Mouse (Mus musculus) heart, postnatal 4 days (tissue): Measurements from ENCODE around the gene Pdgfb. TPM values are rescaled to one million over a fixed set of nuclear protein-coding genes. Genes with fewer than 3 reads are reported as not detected.

Experiments
- DNase-seq: peaks from one replicate; pipeline ENCODE4 v3.0.0; 2021
- microRNA-seq, 2 experiments: library from miRNA; unstranded; fragments of <30 nt; microRNA quantifications; one replicate each; pipeline ENCODE4 v1.2.0; 2021 to 2022
- total RNA-seq, 2 experiments: library from RNA; stranded (reverse); gene quantifications; 2 replicates each; pipeline ENCODE4 v1.2.3; 2021

Pdgfb gene
- total RNA-seq, 2 experiments from 2014 or later: 46.4 to 50.7 TPM

DNA sequence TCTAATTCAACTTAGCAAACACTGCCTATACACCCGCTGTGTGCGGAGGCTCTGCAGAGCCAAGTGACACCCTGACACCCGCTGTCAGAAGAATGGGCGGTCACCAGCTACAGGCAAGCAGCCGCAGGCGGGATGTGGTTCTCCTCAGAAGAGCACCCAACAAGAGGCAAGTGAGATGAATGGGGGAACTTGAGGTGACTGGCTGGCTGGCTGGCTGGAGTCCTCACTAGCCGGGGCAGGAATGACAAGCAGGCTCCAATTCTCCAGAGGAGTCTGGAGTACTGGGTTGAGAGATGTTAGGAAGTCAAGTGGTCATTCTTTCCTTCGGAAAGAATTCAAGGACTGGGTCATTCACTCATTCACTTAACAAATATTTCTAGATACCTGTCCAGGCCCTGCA, 58.2 kb downstream of the Pdgfb start:
- no peak for DNase-seq

DNA sequence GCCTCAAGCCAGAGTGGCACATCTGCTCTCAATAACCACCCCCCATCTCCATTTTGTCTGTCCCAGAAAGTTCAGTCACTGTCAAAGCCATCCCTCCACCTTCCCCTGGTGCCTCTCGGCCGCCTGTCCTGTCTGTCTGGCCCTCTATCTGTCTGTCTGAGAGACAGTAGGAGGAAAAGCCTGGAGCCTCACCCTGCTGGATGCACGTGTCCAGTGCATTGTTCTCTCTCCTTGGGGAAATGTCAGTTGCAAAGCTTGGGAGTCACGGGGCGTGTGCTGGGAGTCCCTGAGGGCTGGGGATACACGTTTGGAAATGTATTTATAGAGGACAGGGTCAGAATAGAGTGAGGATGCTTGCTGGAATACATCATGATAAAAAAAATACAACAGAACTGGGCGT, 61.3 kb downstream of the Pdgfb start:
- DNase-seq: peak; percentile 33

DNA sequence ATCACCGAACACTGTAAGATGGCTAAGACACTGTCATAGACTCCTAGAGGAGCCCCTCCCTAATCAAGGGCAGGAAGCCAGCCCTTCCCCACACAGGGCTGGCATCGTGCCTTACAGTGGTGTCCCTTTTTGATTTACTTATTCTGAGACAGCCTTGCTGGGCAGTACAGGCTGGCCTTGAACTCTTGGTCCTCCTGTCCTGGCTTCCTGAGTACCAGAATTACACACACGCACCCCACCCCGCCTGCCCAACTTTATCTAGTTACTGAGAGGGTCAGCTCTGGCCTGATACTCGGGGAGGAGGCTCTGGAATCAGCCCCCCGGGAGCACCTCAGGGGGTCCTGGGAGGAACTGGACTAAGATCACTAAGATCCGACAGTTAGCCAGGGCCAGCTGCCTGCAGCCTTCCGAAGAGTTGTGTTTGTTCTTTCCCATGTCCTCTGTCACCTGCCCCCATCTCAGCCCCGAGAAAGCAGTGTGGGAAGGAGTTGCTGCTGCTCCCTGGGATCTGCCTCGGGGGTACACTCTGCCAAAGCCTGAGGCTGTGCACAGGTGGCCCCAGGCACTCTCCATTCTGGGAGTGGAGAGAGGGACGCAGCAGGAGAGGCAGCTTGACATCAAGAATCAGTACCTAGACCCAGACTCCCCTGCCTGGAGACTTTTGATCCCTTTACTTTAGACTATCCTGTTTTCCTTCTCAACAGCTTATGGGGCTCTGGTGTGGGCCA, 62.1 kb downstream of the Pdgfb start:
- DNase-seq: peak; percentile 59

DNA sequence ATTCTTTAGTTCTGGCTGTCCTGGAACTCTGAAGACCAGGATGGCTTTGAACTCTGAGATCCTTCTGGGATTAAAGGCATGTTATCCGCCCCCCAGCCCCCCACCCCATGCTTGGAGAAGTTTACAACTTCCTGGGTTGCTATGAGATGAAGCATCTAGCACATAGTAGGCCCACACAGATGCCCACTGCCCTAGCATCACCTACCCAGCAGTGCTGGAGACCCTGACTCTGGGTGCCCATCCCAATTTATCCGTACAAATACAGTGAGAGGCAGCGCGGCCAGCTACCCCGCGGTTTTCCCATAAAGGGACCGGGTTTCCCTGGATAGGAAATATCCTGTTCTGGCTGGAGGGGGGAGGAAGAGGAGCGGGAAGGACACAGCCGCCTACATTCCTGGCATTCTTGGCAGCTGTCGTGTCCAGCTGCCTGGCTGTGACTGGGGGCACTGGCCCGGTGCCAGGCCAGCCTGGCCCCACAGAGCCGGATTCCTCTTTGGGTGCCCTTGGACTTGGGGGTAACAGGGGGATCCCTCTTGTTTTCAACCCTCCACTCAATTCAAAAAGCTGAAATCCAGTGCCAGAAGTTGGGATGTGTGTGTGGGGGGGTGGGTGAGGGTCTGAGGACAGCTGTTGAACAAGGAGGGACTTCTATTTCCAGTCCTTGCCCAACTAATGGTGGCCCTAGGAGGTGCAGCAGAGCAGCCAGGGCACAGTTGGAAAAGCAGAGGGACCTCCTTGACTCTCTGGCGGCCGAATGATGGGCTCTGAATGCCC, 62.9 kb downstream of the Pdgfb start:
- DNase-seq: peak; percentile 74

DNA sequence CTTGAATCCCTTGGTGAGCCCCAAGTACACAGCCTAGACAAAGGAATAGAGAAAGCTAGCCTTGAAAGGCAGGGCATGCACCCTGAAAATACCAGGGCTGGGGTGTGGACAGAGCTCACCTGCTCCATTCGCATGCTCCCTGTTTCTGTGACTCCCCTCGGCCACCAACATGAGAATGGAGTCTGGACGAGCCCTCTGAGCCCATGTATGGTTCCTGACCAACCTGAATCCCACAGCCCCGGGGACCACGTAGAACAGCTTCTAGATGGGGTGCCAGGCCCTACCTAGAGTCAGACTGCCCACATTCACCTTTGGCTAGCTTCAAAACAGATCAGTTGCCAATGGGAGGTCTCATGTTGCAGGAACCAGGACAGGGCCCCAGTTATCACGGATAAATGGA, 63.6 kb downstream of the Pdgfb start:
- DNase-seq: no peak

DNA sequence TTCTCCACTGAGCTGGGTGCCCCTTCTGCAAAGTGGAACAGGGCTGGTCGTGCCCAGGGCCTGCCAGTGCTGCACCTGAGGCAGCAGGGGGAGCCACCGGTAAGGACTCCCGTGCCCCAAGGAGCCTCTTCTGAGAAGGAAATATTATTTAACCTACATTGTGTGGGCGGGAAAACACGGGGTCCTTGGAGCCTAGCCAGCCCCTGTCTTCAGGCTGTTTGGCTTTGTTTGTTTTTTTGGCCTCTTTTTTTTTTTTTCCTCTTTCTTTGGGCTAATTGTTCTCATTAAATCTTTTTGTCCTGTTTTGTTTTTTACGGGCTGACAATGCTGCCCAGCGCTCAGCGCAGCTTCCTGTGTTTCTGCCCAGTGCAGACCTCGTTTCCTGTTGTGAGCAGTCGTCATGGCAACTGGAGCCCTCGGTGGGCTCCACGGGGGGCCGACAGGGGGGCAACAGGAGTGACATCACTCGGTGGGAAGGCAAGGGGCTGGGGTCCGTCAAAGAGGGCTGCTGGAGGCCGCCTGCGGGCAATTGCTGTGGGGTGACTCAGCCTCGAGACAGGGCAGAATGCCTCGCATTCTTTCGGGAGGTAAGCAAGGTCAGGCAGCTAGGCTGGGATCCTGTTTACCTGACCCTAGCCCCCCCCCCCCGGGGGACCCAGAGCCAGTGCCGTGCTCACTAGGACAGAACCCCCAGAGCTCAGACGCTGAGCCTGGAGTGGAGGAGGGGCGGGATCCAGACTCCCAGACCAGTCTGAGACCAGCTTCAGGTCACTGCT, 64.3 kb downstream of the Pdgfb start:
- peak; percentile 74 for DNase-seq

DNA sequence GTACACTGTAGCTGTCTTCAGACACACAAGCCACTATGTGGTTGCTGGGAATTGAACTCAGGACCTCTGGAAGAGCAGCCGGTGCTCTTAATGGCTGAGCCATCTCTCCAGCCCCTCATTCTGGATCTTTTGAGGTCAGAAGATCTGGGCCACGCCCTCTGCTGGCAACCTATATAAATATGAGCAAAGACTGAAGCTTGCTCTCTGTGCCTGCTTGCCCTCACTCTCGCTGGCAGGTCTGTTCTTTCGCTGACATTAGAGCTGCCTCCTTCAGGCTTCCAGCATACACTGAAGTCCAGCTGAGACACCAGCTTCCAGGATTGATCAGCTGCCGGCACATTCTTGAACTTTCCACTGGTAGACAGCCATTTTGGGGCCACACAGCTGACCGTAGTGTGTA, 67.1 kb downstream of the Pdgfb start:
- DNase-seq: no peak

DNA sequence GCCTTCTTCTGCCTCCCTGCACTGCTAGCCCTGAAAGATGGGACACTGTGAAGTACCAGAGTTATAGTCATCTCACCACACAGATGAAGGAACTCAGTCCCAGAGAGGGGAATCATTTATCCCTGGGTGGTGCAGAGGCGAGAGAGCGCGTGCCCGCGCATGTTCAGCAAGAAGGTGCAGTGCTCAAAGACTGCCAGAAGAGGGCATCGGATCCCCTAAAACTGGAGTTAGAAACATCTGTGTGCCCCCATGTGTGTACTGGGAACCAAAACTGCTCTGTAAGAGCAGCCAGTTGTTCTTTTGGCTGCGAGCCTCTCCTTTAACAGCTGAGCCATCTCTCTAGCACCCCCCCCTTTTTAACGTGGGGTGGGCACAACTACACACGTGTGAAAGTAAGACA, 68.0 kb downstream of the Pdgfb start:
- peak; percentile 55 for DNase-seq

DNA sequence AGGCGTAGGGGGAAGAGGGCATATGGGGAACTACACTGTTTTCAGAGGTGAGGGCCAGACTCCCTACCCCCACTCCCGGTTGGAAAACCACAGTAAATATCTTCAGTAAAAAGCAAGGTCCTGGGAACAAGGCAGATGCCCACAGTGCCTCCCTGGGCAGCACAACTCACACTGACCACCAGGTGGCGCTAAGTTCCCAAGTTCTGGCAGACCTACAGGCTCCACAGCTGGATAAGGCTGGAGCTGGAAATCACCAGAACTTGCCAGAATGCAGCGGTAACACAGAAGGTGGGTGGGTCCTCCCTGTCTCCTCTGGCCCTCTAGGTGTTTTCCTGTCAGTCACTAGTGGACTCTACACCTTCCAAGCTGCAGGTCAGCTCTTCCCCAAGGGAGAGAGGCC, 68.8 kb downstream of the Pdgfb start:
- peak; percentile 96 for DNase-seq

Small RNA genes lying within 50 kb of the gene (microRNA-seq; reads per million reads assigned to microRNA genes)
- gene Mir7213: 4.5 to 5.5 reads per million in 2 experiments

Other genes starting within 250 kb of the Pdgfb start
- gene Dnal4, start 237.1 kb downstream of the Pdgfb start, total RNA-seq: 10 to 100 TPM; 22.3 to 25.1 TPM
- 1 to 10 TPM; 5.8 to 6.0 TPM for gene Nptxr, start 210.2 kb downstream of the Pdgfb start, total RNA-seq
- 1 to 10 TPM; 1.3 to 1.5 TPM for gene Npcd, start 180.7 kb downstream of the Pdgfb start, total RNA-seq
- gene Cbx6, start 180.3 kb downstream of the Pdgfb start, total RNA-seq: 10 to 100 TPM; 53.1 to 57.5 TPM
- 10 to 100 TPM in 1 of 2 experiments, 1 to 10 TPM in 1; 8.7 to 10.1 TPM for gene Apobec3, start 123.3 kb downstream of the Pdgfb start, total RNA-seq
- 1 to 10 TPM; 1.7 to 2.0 TPM for gene Cbx7, start 43.9 kb downstream of the Pdgfb start, total RNA-seq
- 10 to 100 TPM; 73.4 to 86.0 TPM for gene Syngr1, start 76.4 kb upstream of the Pdgfb start, total RNA-seq
- gene Rpl3, start 76.9 kb upstream of the Pdgfb start, total RNA-seq: 100 to 1,000 TPM; 591 to 607 TPM
- 10 to 100 TPM; 36.5 to 37.0 TPM for gene Tab1, start 118.2 kb upstream of the Pdgfb start, total RNA-seq
- 1 to 10 TPM; 2.5 TPM for gene Mgat3, start 158.7 kb upstream of the Pdgfb start, total RNA-seq
- 10 to 100 TPM; 38.0 to 38.3 TPM for gene Mief1, start 219.0 kb upstream of the Pdgfb start, total RNA-seq
- 10 to 100 TPM; 20.3 to 24.3 TPM for gene AC140267.1, start 220.9 kb upstream of the Pdgfb start, total RNA-seq
- 100 to 1,000 TPM; 119 to 131 TPM for gene Atf4, start 240.2 kb upstream of the Pdgfb start, total RNA-seq
- gene Rps19bp1, start 249.3 kb upstream of the Pdgfb start, total RNA-seq: 10 to 100 TPM; 26.1 to 27.2 TPM